Mouse (Mus musculus): ENCODE measurements around the gene Olfr378.

Olfr378 gene

GRCm38 (mm10) chr11:73428377-73428776, at the start of gene Olfr378:
TSS of gene Olfr378 (minus strand) at chr11:73428477.
- no peak for DNase-seq (ENCODE audit: low spot score)

- DNase-seq (ENCODE audit: low spot score), result no peak
These were observed 29.1 kb upstream of the Olfr378 start, which contains the start of gene Olfr380 for GRCm38 (mm10) chr11:73457408-73457807. TSS of gene Olfr380 (minus strand) at chr11:73457508.

GRCm38 (mm10) chr11:73399514-73399913, 28.8 kb downstream of the Olfr378 start, which contains the start of gene Olfr1:
TSS of gene Olfr1 (minus strand) at chr11:73399614.
- no peak for DNase-seq (ENCODE audit: low spot score)

- no peak for DNase-seq (ENCODE audit: low spot score)
These were observed 32.9 kb downstream of the Olfr378 start for GRCm38 (mm10) chr11:73395374-73395773.
